Mouse (Mus musculus): ENCODE data around the gene Dok5.

DNA sequence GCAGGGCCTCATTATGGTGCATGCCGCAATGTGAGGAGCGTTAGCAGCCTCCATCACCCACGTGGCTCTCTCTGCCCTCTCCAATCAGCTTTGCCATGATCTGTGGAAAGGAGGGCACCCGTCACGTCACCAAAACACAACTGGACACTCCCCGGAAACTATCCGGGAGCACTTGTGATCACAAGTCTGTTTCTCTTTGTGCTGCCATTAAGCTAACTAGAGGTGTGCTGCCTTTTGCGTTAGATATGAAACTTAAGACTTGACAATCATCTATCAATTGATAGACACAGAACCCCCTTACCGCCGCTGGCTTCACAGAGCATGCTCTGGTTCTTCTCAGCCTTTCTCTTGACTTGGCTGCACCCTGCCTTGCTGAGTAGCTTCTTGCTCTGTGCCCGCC is 6.9 kb upstream of the Dok5 start:
- no peak for TF ChIP-seq CTCF (IDR thresholded peaks at IDR 0.05; ENCODE audit: low read depth)
- no peak for TF ChIP-seq EP300 (IDR thresholded peaks at IDR 0.05; ENCODE audit: low read depth)
